Mouse (Mus musculus) CH12.LX (cell line): Measurements from ENCODE around the gene Ttc7.

ENCODE experiments used
- BHLHE40 ChIP-seq: IDR thresholded peaks from 2 replicates; pipeline ENCODE4 v1.6.1; 2011; ENCODE audit warnings: mild to moderate bottlenecking, low read depth, low read length, improper control_type of control experiment
- CTCF ChIP-seq, 2 experiments: IDR thresholded peaks in 1 of 2; conservative IDR thresholded peaks in 1 of 2; 2 replicates each; pipeline ENCODE4 v1.5.1; 2011 to 2012; ENCODE audit warnings: low read depth in 2 of 2, low read length in 2 of 2, improper control_type of control experiment in 1 of 2, inconsistent platforms in 1 of 2, mild to moderate bottlenecking in 1 of 2, moderate library complexity in 1 of 2
- EP300 ChIP-seq: IDR thresholded peaks from 2 replicates; pipeline ENCODE4 v1.6.1; 2011; ENCODE audit warnings: low read length, improper control_type of control experiment
- IRF4 ChIP-seq: IDR thresholded peaks from 2 replicates; pipeline ENCODE4 v1.6.1; 2014; ENCODE audit warnings: low read depth, mild to moderate bottlenecking, inconsistent platforms, low read length, improper control_type of control experiment
- POLR2A ChIP-seq: IDR thresholded peaks from 2 replicates; pipeline ENCODE4 v1.6.1; 2011; ENCODE audit warnings: low read depth, mild to moderate bottlenecking, improper control_type of control experiment, low read length
- POLR2AphosphoS2 ChIP-seq: IDR thresholded peaks from 2 replicates; pipeline ENCODE4 v1.6.1; 2011; ENCODE audit warnings: low read depth, low read length, improper control_type of control experiment
- RAD21 ChIP-seq: IDR thresholded peaks from 2 replicates; pipeline ENCODE4 v1.6.1; 2011; ENCODE audit warnings: low read depth, mild to moderate bottlenecking, low read length, improper control_type of control experiment, moderate library complexity
- TCF12 ChIP-seq: IDR thresholded peaks from 2 replicates; pipeline ENCODE4 v1.6.1; 2014; ENCODE audit warnings: low read depth, mild to moderate bottlenecking, inconsistent platforms, low read length, improper control_type of control experiment

DNA sequence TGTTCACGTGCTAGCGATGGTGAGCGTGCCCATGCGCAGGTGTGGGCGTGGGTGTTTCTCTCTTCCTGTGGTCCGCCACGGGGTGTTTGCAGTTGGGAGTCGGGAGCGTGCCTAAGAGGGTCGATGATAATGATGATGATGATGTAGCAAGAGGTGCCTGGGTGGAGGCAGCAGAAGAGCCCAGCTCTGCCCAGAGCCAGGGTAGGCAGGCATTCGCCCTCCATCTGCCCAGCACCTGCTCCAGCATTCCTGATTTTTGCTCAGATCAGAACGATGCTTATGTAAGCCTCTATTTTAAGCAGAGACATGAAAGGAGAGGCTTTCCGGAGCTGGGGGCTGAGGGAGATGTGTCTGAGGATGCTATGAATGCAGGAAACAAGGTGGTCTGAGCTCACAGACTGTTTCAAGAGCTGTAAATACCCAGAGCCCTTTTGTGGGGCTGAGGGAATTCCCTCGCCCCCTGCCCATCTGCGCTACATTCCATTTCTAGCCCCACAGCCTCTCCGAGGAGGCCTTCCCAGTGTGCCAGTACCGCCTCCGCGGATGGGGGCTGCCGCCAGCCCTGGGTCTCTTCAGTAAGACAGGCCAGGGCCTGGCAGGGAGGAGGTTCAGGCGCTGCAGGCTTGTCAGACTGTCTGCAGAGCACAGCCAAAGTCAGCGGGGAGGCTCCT, 47.7 kb downstream of the Ttc7 start:
- TF ChIP-seq CTCF (conservative IDR thresholded peaks at IDR 0.05 in 1 of 2, IDR thresholded peaks at IDR 0.05 in 1 of 2; ENCODE audit: low read depth in 2 of 2, low read length in 2 of 2) (no peak), POLR2A (no peak), IRF4 (no peak), TCF12 (no peak), POLR2AphosphoS2 (no peak), RAD21 (no peak), BHLHE40 (no peak), EP300 (no peak)
